Mouse (Mus musculus) heart, embryonic 14.5 days (tissue): Measurements from ENCODE around the gene Il12b. TPM values are rescaled to one million over a fixed set of nuclear protein-coding genes. Genes with fewer than 3 reads are reported as not detected.

Experiments used
- ATAC-seq: fragments of 200-750 bp; cut with Nextera tagmentation; 2 replicates; pipeline ENCODE4 v1.8.0; 2017; ENCODE audit warnings: low read depth, moderate TSS enrichment; ENCODE audit not compliant: insufficient number of reproducible peaks, insufficient read depth, low FRiP score
- H3K27ac ChIP-seq, 2 experiments: fragments of 200-500 bp in 1 of 2; fragments of 300-500 bp in 1 of 2; sonication (generic) in 1 of 2; replicated peaks in 1 of 2; 2 replicates each; pipeline ENCODE4 v1.5.1; 2012 to 2014; ENCODE audit warnings: low read depth in 2 of 2, low read length in 2 of 2, control low read depth in 1 of 2, mild to moderate bottlenecking in 1 of 2, mixed read lengths in 1 of 2; ENCODE audit not compliant: control insufficient read depth in 1 of 2, insufficient read depth in 1 of 2
- H3K27me3 ChIP-seq: fragments of 300-500 bp; sonication (generic); 2 replicates; pipeline ENCODE4 v1.6.1; 2014; ENCODE audit warnings: mild to moderate bottlenecking, low read length, control low read depth; ENCODE audit not compliant: control insufficient read depth, insufficient read depth
- H3K36me3 ChIP-seq: fragments of 300-500 bp; sonication (generic); 2 replicates; pipeline ENCODE4 v1.6.1; 2014; ENCODE audit warnings: mild to moderate bottlenecking, control low read depth, low read length, mixed read lengths; ENCODE audit not compliant: control insufficient read depth, insufficient read depth
- H3K4me1 ChIP-seq, 2 experiments: fragments of 200-500 bp in 1 of 2; fragments of 300-500 bp in 1 of 2; sonication (generic) in 1 of 2; 2 replicates each; pipeline ENCODE4 v1.6.1; 2012 to 2014; ENCODE audit warnings: low read length in 2 of 2, control low read depth in 1 of 2, mixed read lengths in 1 of 2; ENCODE audit not compliant: control insufficient read depth in 2 of 2, insufficient read depth in 2 of 2
- H3K4me2 ChIP-seq: fragments of 300-500 bp; sonication (generic); 2 replicates; pipeline ENCODE4 v1.6.1; 2014; ENCODE audit warnings: mild to moderate bottlenecking, low read length
- H3K4me3 ChIP-seq, 2 experiments: fragments of 200-500 bp in 1 of 2; fragments of 300-500 bp in 1 of 2; sonication (generic) in 1 of 2; 2 replicates each; pipeline ENCODE4 v1.5.1; 2012 to 2014; ENCODE audit warnings: low read length in 2 of 2, mild to moderate bottlenecking in 2 of 2, control low read depth in 1 of 2, low read depth in 1 of 2, moderate library complexity in 1 of 2; ENCODE audit not compliant: control insufficient read depth in 1 of 2, insufficient read depth in 1 of 2
- H3K9ac ChIP-seq: fragments of 300-500 bp; sonication (generic); 2 replicates; pipeline ENCODE4 v1.6.1; 2014; ENCODE audit warnings: mild to moderate bottlenecking, low read length
- H3K9me3 ChIP-seq: fragments of 300-500 bp; sonication (generic); 2 replicates; pipeline ENCODE4 v1.6.1; 2016; ENCODE audit warnings: low read length, control low read depth; ENCODE audit not compliant: control insufficient read depth
- WGBS: fragments of 180-500 bp; shearing (Covaris S2); extraction: QIAGEN DNeasy Blood & Tissue Kit; methylation state at CpG from one replicate; pipeline ENCODE4 v1.1.7; 2014; 5-methylcytosine and 5-hydroxymethylcytosine counted together
- polyA plus RNA-seq: library from polyadenylated mRNA; unstranded; fragments of >200 nt; fragmentation: Nextera tagmentation; extraction: Ambion mirVana; gene quantifications from 2 replicates; pipeline ENCODE4 v1.2.1, GENCODE M21; 2014

Il12b gene
- polyA plus RNA-seq, 1 experiment from 2014 or later: not detected

DNA sequence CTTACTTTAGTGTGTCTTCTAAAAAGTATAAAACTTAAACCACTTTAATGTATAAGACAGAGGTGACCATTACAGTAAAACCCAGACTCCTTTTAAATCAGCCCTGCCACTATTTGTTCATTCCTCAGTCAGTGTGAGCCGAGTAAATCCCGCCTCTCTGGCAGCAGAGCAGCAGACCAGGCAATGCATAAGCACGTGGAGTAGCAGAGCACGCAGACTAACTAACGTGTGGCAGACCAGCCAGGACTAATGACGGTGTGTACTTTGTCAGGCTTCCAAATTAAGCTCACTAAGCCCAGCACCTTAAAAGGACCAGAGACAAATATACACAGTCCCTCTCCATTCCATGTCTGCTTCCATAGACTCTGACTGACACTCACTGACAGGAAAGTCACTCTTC, 61.6 kb downstream of the Il12b start:
- Histone ChIP-seq H3K4me1 (no peaks in the 10 kb centered on the region), H3K27ac (no peak overlapping the region), H3K4me2 (no peak overlapping the region), H3K9me3 (no peaks in the 10 kb centered on the region), H3K9ac (no peak overlapping the region), H3K27me3 (no peaks in the 10 kb centered on the region), H3K4me3 (no peak overlapping the region), H3K36me3 (peaks cover 80% of the 10 kb centered on the region)
- WGBS: 42% methylated on average over 6 of the region's 6 CpGs
- no peak for ATAC-seq

Other genes with a start within 250 kb of the Il12b start
- gene Ublcp1, start 70.4 kb downstream of the Il12b start, polyA plus RNA-seq: 40.7 and 45.7 TPM in 2 replicates
- 61.0 and 66.7 TPM in 2 replicates for gene Rnf145, start 118.9 kb downstream of the Il12b start, polyA plus RNA-seq
- gene Ebf1, start 217.3 kb downstream of the Il12b start, polyA plus RNA-seq: 17.0 and 17.7 TPM in 2 replicates